8 mouse cellular contexts compared by ENCODE assay signal in genomic region chr5:76998416-76998815, GRCm38 (mm10). TPM values are rescaled to one million over a fixed set of nuclear protein-coding genes. Genes with fewer than 3 reads are reported as not detected.
DNase-seq lines count a peak whose midpoint lies in the region; ATAC-seq and TF ChIP-seq lines count a peak whose summit lies in the region.
"Had no signal": no experiment of that assay in that cellular context is flagged by ENCODE, and none has a peak within 500 bp of the region (broad histone marks: within the 10 kb centered on the region; RNA-seq: fewer than 3 reads in every experiment).

No protein-coding gene starts in this region.

- TF ChIP-seq CTCF in intestine, postnatal 0 days (IDR thresholded peaks at IDR 0.05; ENCODE audit: low read depth): peak; percentile 67
- peak; percentile 29; the same call in 1 of the 2 replicates for TF ChIP-seq CTCF in E14TG2a.4 (conservative IDR thresholded peaks at IDR 0.05; ENCODE audit: low read length)

- H3K4me2 ChIP-seq in intestine, postnatal 0 days (replicated peaks; ENCODE audit: low read depth): no peak overlapping the region
- H3K4me2 ChIP-seq in intestine, embryonic 16.5 days (ENCODE audit: low read depth, low read length): no peak overlapping the region
- no peak overlapping the region for H3K4me2 ChIP-seq in limb, embryonic 14.5 days (replicated peaks; ENCODE audit: low read depth, low read length, severe bottlenecking)
- H3K4me2 ChIP-seq: embryonic facial prominence, embryonic 13.5 days had no signal

- no peaks in the 10 kb centered on the region for H3K9me3 ChIP-seq in intestine, postnatal 0 days (ENCODE audit: control insufficient read depth)
- H3K9me3 ChIP-seq in intestine, embryonic 16.5 days (ENCODE audit: control insufficient read depth, low read length): no peaks in the 10 kb centered on the region; the same call in 1 of the 2 replicates
- no peaks in the 10 kb centered on the region for H3K9me3 ChIP-seq in E14TG2a.4 (ENCODE audit: low read length)
- no peaks in the 10 kb centered on the region for H3K9me3 ChIP-seq in limb, embryonic 14.5 days (ENCODE audit: control insufficient read depth, low read length)
- H3K9me3 ChIP-seq: embryonic facial prominence, embryonic 13.5 days had no signal

- peak; percentile 64 for DNase-seq in R1 (ENCODE audit: low read depth, low spot score)
- DNase-seq in limb, embryonic 14.5 days (ENCODE audit: low spot score): peak; percentile 79
- DNase-seq in urinary bladder, postnatal 36 days (ENCODE audit: low spot score in 2 of 2): no peak
- no peak for DNase-seq in lung, postnatal 14 days

- ATAC-seq in intestine, postnatal 0 days: no peak
- ATAC-seq in intestine, embryonic 16.5 days: no peak
- no peak for ATAC-seq in limb, embryonic 14.5 days (ENCODE audit: low FRiP score, low read depth)

- no peaks in the 10 kb centered on the region for H3K27me3 ChIP-seq in intestine, postnatal 0 days (replicated peaks; ENCODE audit: control insufficient read depth, insufficient read depth, low read length)
- no peaks in the 10 kb centered on the region for H3K27me3 ChIP-seq in intestine, embryonic 16.5 days (replicated peaks; ENCODE audit: control insufficient read depth, insufficient read depth, low read length)
- H3K27me3 ChIP-seq in E14TG2a.4 (ENCODE audit: insufficient read depth, low read length): peaks cover 20% of the 10 kb centered on the region
- no peaks in the 10 kb centered on the region for H3K27me3 ChIP-seq in limb, embryonic 14.5 days (ENCODE audit: control insufficient read depth, insufficient read depth, low read length)
- H3K27me3 ChIP-seq: embryonic facial prominence, embryonic 13.5 days had no signal

- 37% methylated on average over 5 of the region's 5 CpGs for WGBS in intestine, postnatal 0 days
- WGBS in intestine, embryonic 16.5 days: 50% methylated on average over 5 of the region's 5 CpGs
- 57% methylated on average over 5 of the region's 5 CpGs for WGBS in limb, embryonic 14.5 days

- H3K27ac ChIP-seq in intestine, postnatal 0 days (ENCODE audit: low read depth, low read length): no peak overlapping the region
- H3K27ac ChIP-seq in intestine, embryonic 16.5 days (ENCODE audit: low read length): no peak overlapping the region
- H3K27ac ChIP-seq in limb, embryonic 14.5 days (replicated peaks; ENCODE audit: low read depth, low read length): no peak overlapping the region
- H3K27ac ChIP-seq: embryonic facial prominence, embryonic 13.5 days had no signal

- H3K4me3 ChIP-seq in intestine, postnatal 0 days (ENCODE audit: low read depth, low read length): no peak overlapping the region
- H3K4me3 ChIP-seq in intestine, embryonic 16.5 days (ENCODE audit: low read length): no peak overlapping the region
- no peak overlapping the region for H3K4me3 ChIP-seq in E14TG2a.4 (replicated peaks; ENCODE audit: low read length)
- H3K4me3 ChIP-seq in limb, embryonic 14.5 days (replicated peaks; ENCODE audit: low read length): no peak overlapping the region
- H3K4me3 ChIP-seq: embryonic facial prominence, embryonic 13.5 days had no signal

- TF ChIP-seq POLR2A in limb, embryonic 14.5 days (IDR thresholded peaks at IDR 0.05; ENCODE audit: borderline replicate concordance, extremely low read depth, insufficient read depth, insufficient read length): no peak

- no peaks in the 10 kb centered on the region for H3K4me1 ChIP-seq in intestine, postnatal 0 days (replicated peaks; ENCODE audit: control insufficient read depth, insufficient read depth, low read length)
- H3K4me1 ChIP-seq in intestine, embryonic 16.5 days (ENCODE audit: control insufficient read depth, insufficient read depth, low read length): no peaks in the 10 kb centered on the region
- H3K4me1 ChIP-seq in E14TG2a.4 (replicated peaks; ENCODE audit: low read depth, low read length): peaks cover 13% of the 10 kb centered on the region
- no peaks in the 10 kb centered on the region for H3K4me1 ChIP-seq in limb, embryonic 14.5 days (ENCODE audit: control insufficient read depth, insufficient read depth, low read length)
- H3K4me1 ChIP-seq: embryonic facial prominence, embryonic 13.5 days had no signal

- H3K36me3 ChIP-seq in intestine, postnatal 0 days (ENCODE audit: control insufficient read depth, insufficient read depth): peaks cover 68% of the 10 kb centered on the region
- peaks cover 13% of the 10 kb centered on the region for H3K36me3 ChIP-seq in intestine, embryonic 16.5 days (ENCODE audit: control insufficient read depth, insufficient read depth, low read length)
- peaks cover 72% of the 10 kb centered on the region for H3K36me3 ChIP-seq in E14TG2a.4 (ENCODE audit: insufficient read depth, low read length)
- peaks cover 66% of the 10 kb centered on the region for H3K36me3 ChIP-seq in limb, embryonic 14.5 days (ENCODE audit: control insufficient read depth, insufficient read depth, low read length)

- H3K9ac ChIP-seq in intestine, postnatal 0 days (ENCODE audit: low read depth, low read length): no peak overlapping the region
- H3K9ac ChIP-seq in intestine, embryonic 16.5 days (ENCODE audit: low read depth, low read length): no peak overlapping the region
- H3K9ac ChIP-seq in limb, embryonic 14.5 days (ENCODE audit: low read depth, low read length, severe bottlenecking): no peak overlapping the region
- H3K9ac ChIP-seq: embryonic facial prominence, embryonic 13.5 days had no signal

RNA-seq across cellular contexts. Expression of gene Arl9, which starts 5.4 kb away (rescaled TPM):
- polyA plus RNA-seq in intestine, postnatal 0 days (2015; fragmentation: Nextera tagmentation; extraction: Ambion mirVana): not detected in 2 replicates
- not detected in 2 replicates for polyA plus RNA-seq in intestine, embryonic 16.5 days (2015; fragmentation: Nextera tagmentation; extraction: Ambion mirVana)
- 0.51 and 0.58 TPM in 2 replicates for polyA plus RNA-seq in limb, embryonic 14.5 days (2012; rRNA removed)
- polyA plus RNA-seq in limb, embryonic 14.5 days (2014; fragmentation: Nextera tagmentation; extraction: Ambion mirVana): not detected in 2 replicates
- polyA plus RNA-seq: embryonic facial prominence, embryonic 13.5 days had no signal

RNA-seq across cellular contexts. Expression of gene Thegl, which starts 17.4 kb away (rescaled TPM):
- polyA plus RNA-seq in intestine, postnatal 0 days (2015; fragmentation: Nextera tagmentation; extraction: Ambion mirVana): 5.7 and 6.3 TPM in 2 replicates
- polyA plus RNA-seq in intestine, embryonic 16.5 days (2015; fragmentation: Nextera tagmentation; extraction: Ambion mirVana): 0.86 and 1.6 TPM in 2 replicates
- 0.05 and 0.13 TPM in 2 replicates for polyA plus RNA-seq in limb, embryonic 14.5 days (2012; rRNA removed)
- polyA plus RNA-seq in limb, embryonic 14.5 days (2014; fragmentation: Nextera tagmentation; extraction: Ambion mirVana): 0.25 TPM in 1 of 2 replicates, not detected in the other

RNA-seq across cellular contexts. Expression of gene Srp72, which starts 23.9 kb away (rescaled TPM):
- 36.9 and 41.4 TPM in 2 replicates for polyA plus RNA-seq in intestine, postnatal 0 days (2015; fragmentation: Nextera tagmentation; extraction: Ambion mirVana)
- polyA plus RNA-seq in intestine, embryonic 16.5 days (2015; fragmentation: Nextera tagmentation; extraction: Ambion mirVana): 80.8 and 90.7 TPM in 2 replicates
- 83.0 and 96.8 TPM in 2 replicates for polyA plus RNA-seq in limb, embryonic 14.5 days (2012; rRNA removed)
- polyA plus RNA-seq in limb, embryonic 14.5 days (2014; fragmentation: Nextera tagmentation; extraction: Ambion mirVana): 102 and 108 TPM in 2 replicates

RNA-seq across cellular contexts. Expression of gene Ppat, which starts 47.0 kb away (rescaled TPM):
- 6.5 and 7.3 TPM in 2 replicates for polyA plus RNA-seq in intestine, postnatal 0 days (2015; fragmentation: Nextera tagmentation; extraction: Ambion mirVana)
- polyA plus RNA-seq in intestine, embryonic 16.5 days (2015; fragmentation: Nextera tagmentation; extraction: Ambion mirVana): 21.0 and 22.1 TPM in 2 replicates
- 13.2 and 14.1 TPM in 2 replicates for polyA plus RNA-seq in limb, embryonic 14.5 days (2012; rRNA removed)
- 21.8 and 24.0 TPM in 2 replicates for polyA plus RNA-seq in limb, embryonic 14.5 days (2014; fragmentation: Nextera tagmentation; extraction: Ambion mirVana)

RNA-seq across cellular contexts. Expression of gene Paics, which starts 47.3 kb away (rescaled TPM):
- polyA plus RNA-seq in intestine, postnatal 0 days (2015; fragmentation: Nextera tagmentation; extraction: Ambion mirVana): 44.3 and 44.9 TPM in 2 replicates
- 150 and 169 TPM in 2 replicates for polyA plus RNA-seq in intestine, embryonic 16.5 days (2015; fragmentation: Nextera tagmentation; extraction: Ambion mirVana)
- 123 and 146 TPM in 2 replicates for polyA plus RNA-seq in limb, embryonic 14.5 days (2012; rRNA removed)
- 254 and 266 TPM in 2 replicates for polyA plus RNA-seq in limb, embryonic 14.5 days (2014; fragmentation: Nextera tagmentation; extraction: Ambion mirVana)

Comparison
In these comparisons a context has a peak if more than half of its experiments do, and no peak if none do; other contexts are left out.
1. DNase-seq: peak in R1 (single experiment) and limb, embryonic 14.5 days (single experiment); none in urinary bladder, postnatal 36 days (0 of 2) and lung, postnatal 14 days (single experiment).